ENCODE assay signal across 14 mouse cellular contexts in the genomic region with DNA sequence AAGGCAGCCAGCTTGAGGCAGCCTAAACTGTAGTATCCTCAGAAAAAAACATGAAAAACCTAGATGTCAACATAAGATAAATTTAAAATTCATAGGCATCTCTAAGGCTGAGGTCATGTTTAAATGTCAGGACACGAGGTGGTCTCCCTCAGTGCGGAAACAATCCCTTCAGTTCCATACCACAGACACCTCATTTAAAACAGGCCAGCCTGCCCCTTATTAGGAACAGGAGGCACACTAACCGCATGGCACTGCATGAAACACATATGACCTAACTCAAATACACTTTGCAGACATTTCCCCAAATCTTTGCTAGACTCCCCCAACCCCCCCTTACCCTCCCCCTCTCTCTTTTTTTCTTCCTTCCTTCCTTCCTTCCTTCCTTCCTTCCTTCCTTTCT. TPM values are rescaled to one million over a fixed set of nuclear protein-coding genes. Genes with fewer than 3 reads are reported as not detected.
DNase-seq lines count a peak whose midpoint lies in the region; ATAC-seq and TF ChIP-seq lines count a peak whose summit lies in the region.
"Had no signal": no experiment of that assay in that cellular context is flagged by ENCODE, and none has a peak within 500 bp of the region (broad histone marks: within the 10 kb centered on the region; RNA-seq: fewer than 3 reads in every experiment).

No protein-coding gene starts in this region.

- peaks cover 29% of the 10 kb centered on the region for H3K4me1 ChIP-seq in hindbrain, embryonic 12.5 days
- peaks cover 11% of the 10 kb centered on the region for H3K4me1 ChIP-seq in hindbrain, embryonic 11.5 days (replicated peaks; ENCODE audit: control insufficient read depth, insufficient read depth, low read length)
- H3K4me1 ChIP-seq in ES-Bruce4 (ENCODE audit: control insufficient read depth, insufficient read depth, low read length): peaks cover 16% of the 10 kb centered on the region
- H3K4me1 ChIP-seq in embryonic facial prominence, embryonic 12.5 days: peaks cover 24% of the 10 kb centered on the region
- peaks cover 36% of the 10 kb centered on the region for H3K4me1 ChIP-seq in midbrain, embryonic 12.5 days

- no peak overlapping the region for H3K9ac ChIP-seq in hindbrain, embryonic 12.5 days
- H3K9ac ChIP-seq in hindbrain, embryonic 11.5 days (ENCODE audit: low read depth, low read length): no peak overlapping the region
- H3K9ac ChIP-seq in ES-Bruce4 (ENCODE audit: low read depth, poor library complexity, severe bottlenecking): peak overlapping the region; percentile 19
- H3K9ac ChIP-seq in embryonic facial prominence, embryonic 12.5 days: no peak overlapping the region
- H3K9ac ChIP-seq in midbrain, embryonic 12.5 days (replicated peaks): no peak overlapping the region
- H3K9ac ChIP-seq: limb, embryonic 15.5 days; liver, postnatal 0 days had no signal

- TF ChIP-seq POLR2A in ES-Bruce4 (IDR thresholded peaks at IDR 0.05; ENCODE audit: insufficient read depth, low read length): no peak

- no peaks in the 10 kb centered on the region for H3K36me3 ChIP-seq in hindbrain, embryonic 12.5 days
- no peaks in the 10 kb centered on the region for H3K36me3 ChIP-seq in hindbrain, embryonic 11.5 days (ENCODE audit: control insufficient read depth, insufficient read depth, low read length)
- 0 out of 2 replicates have a peak, but pooled peaks cover 5% of the 10 kb centered on the region for H3K36me3 ChIP-seq in ES-Bruce4 (ENCODE audit: control insufficient read depth, insufficient read depth, low read length, poor library complexity, severe bottlenecking)
- H3K36me3 ChIP-seq in embryonic facial prominence, embryonic 12.5 days: no peaks in the 10 kb centered on the region
- H3K36me3 ChIP-seq in midbrain, embryonic 12.5 days: no peaks in the 10 kb centered on the region

- 49% methylated on average over 3 of the region's 3 CpGs for whole genome bisulfite sequencing in hindbrain, embryonic 12.5 days
- 61% methylated on average over 3 of the region's 3 CpGs for WGBS in hindbrain, embryonic 11.5 days
- WGBS in embryonic facial prominence, embryonic 12.5 days: 49% methylated on average over 3 of the region's 3 CpGs
- WGBS in midbrain, embryonic 12.5 days: 41% methylated on average over 3 of the region's 3 CpGs

- H3K27me3 ChIP-seq in hindbrain, embryonic 12.5 days: no peaks in the 10 kb centered on the region
- no peaks in the 10 kb centered on the region for H3K27me3 ChIP-seq in hindbrain, embryonic 11.5 days (ENCODE audit: control insufficient read depth, insufficient read depth, low read length)
- H3K27me3 ChIP-seq in ES-Bruce4 (ENCODE audit: control insufficient read depth, insufficient read depth, low read length, poor library complexity, severe bottlenecking): no peaks in the 10 kb centered on the region
- no peaks in the 10 kb centered on the region for H3K27me3 ChIP-seq in embryonic facial prominence, embryonic 12.5 days
- no peaks in the 10 kb centered on the region for H3K27me3 ChIP-seq in midbrain, embryonic 12.5 days
- H3K27me3 ChIP-seq: limb, embryonic 15.5 days had no signal

- H3K4me2 ChIP-seq in hindbrain, embryonic 12.5 days (replicated peaks): no peak overlapping the region
- no peak overlapping the region for H3K4me2 ChIP-seq in hindbrain, embryonic 11.5 days (replicated peaks; ENCODE audit: low read depth, low read length)
- no peak overlapping the region for H3K4me2 ChIP-seq in embryonic facial prominence, embryonic 12.5 days (replicated peaks)
- no peak overlapping the region for H3K4me2 ChIP-seq in midbrain, embryonic 12.5 days (replicated peaks)
- H3K4me2 ChIP-seq: limb, embryonic 15.5 days had no signal

- peak overlapping the region; percentile 86; the same call in 1 of the 2 replicates for H3K27ac ChIP-seq in hindbrain, embryonic 12.5 days
- no peak overlapping the region for H3K27ac ChIP-seq in hindbrain, embryonic 11.5 days (ENCODE audit: low read depth, low read length)
- H3K27ac ChIP-seq in ES-Bruce4 (ENCODE audit: insufficient read depth, low read length): peak overlapping the region; percentile 96
- peak overlapping the region; percentile 65; the same call in 1 of the 2 replicates for H3K27ac ChIP-seq in embryonic facial prominence, embryonic 12.5 days
- H3K27ac ChIP-seq in midbrain, embryonic 12.5 days (replicated peaks): peak overlapping the region; percentile 85; the same call in 1 of the 2 replicates
- H3K27ac ChIP-seq: limb, embryonic 15.5 days had no signal

- H3K9me3 ChIP-seq in hindbrain, embryonic 12.5 days (replicated peaks): no peaks in the 10 kb centered on the region
- no peaks in the 10 kb centered on the region for H3K9me3 ChIP-seq in hindbrain, embryonic 11.5 days (ENCODE audit: control insufficient read depth, low read length)
- H3K9me3 ChIP-seq in ES-Bruce4 (replicated peaks; ENCODE audit: control insufficient read depth, insufficient read depth, low read length, poor library complexity, severe bottlenecking): no peaks in the 10 kb centered on the region
- H3K9me3 ChIP-seq in embryonic facial prominence, embryonic 12.5 days: no peaks in the 10 kb centered on the region
- H3K9me3 ChIP-seq in midbrain, embryonic 12.5 days: no peaks in the 10 kb centered on the region
- H3K9me3 ChIP-seq: limb, embryonic 15.5 days had no signal

- TF ChIP-seq CTCF in ES-Bruce4 (IDR thresholded peaks at IDR 0.05; ENCODE audit: low read depth, low read length): no peak

- ATAC-seq in hindbrain, embryonic 12.5 days (ENCODE audit: low FRiP score): no peak
- ATAC-seq in hindbrain, embryonic 11.5 days (ENCODE audit: low FRiP score): no peak
- ATAC-seq in embryonic facial prominence, embryonic 12.5 days (ENCODE audit: insufficient number of reproducible peaks, insufficient read depth, low FRiP score, low TSS enrichment): no peak
- ATAC-seq in midbrain, embryonic 12.5 days (ENCODE audit: low FRiP score, low read depth): no peak
- ATAC-seq in erythroblast, adult 5-6 weeks (replicated peaks; ENCODE audit: low FRiP score, poor library complexity, severe bottlenecking): no peak
- ATAC-seq: intestine, embryonic 16.5 days; liver, postnatal 0 days had no signal

- no peak for DNase-seq in hindbrain, embryonic 11.5 days (ENCODE audit: low spot score)
- no peak for DNase-seq in testis, postnatal 10 days (ENCODE audit: low spot score)
- no peak for DNase-seq in cerebellum, adult 9-11 months
- DNase-seq: cerebellum, postnatal 25 days; heart, postnatal 10 days; liver, postnatal 0 days; right cerebral cortex, postnatal 4 days had no signal

- no peak overlapping the region for H3K4me3 ChIP-seq in hindbrain, embryonic 12.5 days
- no peak overlapping the region for H3K4me3 ChIP-seq in hindbrain, embryonic 11.5 days (ENCODE audit: low read depth, low read length)
- H3K4me3 ChIP-seq in ES-Bruce4 (ENCODE audit: low read depth, low read length): no peak overlapping the region
- H3K4me3 ChIP-seq in embryonic facial prominence, embryonic 12.5 days: no peak overlapping the region
- H3K4me3 ChIP-seq in midbrain, embryonic 12.5 days: no peak overlapping the region
- H3K4me3 ChIP-seq: limb, embryonic 15.5 days had no signal

- TF ChIP-seq EP300 in ES-Bruce4 (IDR thresholded peaks at IDR 0.05; ENCODE audit: insufficient read depth, low read depth, low read length): no peak

RNA-seq across cellular contexts. Expression of a gene that starts 44.9 kb away (rescaled TPM):
- 50.7 and 56.5 TPM in 2 replicates for polyA plus RNA-seq in hindbrain, embryonic 12.5 days (2016; fragmentation: Nextera tagmentation; extraction: Ambion mirVana)
- 43.3 and 47.3 TPM in 2 replicates for polyA plus RNA-seq in hindbrain, embryonic 11.5 days (2014; fragmentation: Nextera tagmentation; extraction: Ambion mirVana)
- polyA plus RNA-seq in ES-Bruce4 (2011; ENCODE audit: insufficient read depth, insufficient read length, low read depth, missing spikeins): 59.8 and 64.6 TPM in 2 replicates
- 40.0 and 41.1 TPM in 2 replicates for polyA plus RNA-seq in embryonic facial prominence, embryonic 12.5 days (2016; fragmentation: Nextera tagmentation; extraction: Ambion mirVana)
- 52.4 and 53.8 TPM in 2 replicates for polyA plus RNA-seq in midbrain, embryonic 12.5 days (2016; fragmentation: Nextera tagmentation; extraction: Ambion mirVana)
- total RNA-seq in erythroblast, adult 5-6 weeks (2015; ENCODE audit: low replicate concordance): not detected in 2 replicates
- total RNA-seq in erythroblast, adult 5-6 weeks (2017; ENCODE audit: low replicate concordance): not detected in 2 replicates
